Mouse (Mus musculus) liver, adult 2 months (tissue): ENCODE data around the gene Flnb. TPM values are rescaled to one million over a fixed set of nuclear protein-coding genes. Genes with fewer than 3 reads are reported as not detected.

Experiments
- DNase-seq: peaks from one replicate; pipeline ENCODE4 v3.0.0-alpha.2; 2011; ENCODE audit warnings: low read depth, low spot score; ENCODE audit errors: extremely low read depth
- H3K27ac ChIP-seq: fragments of 200-500 bp; replicated peaks from 2 replicates; pipeline ENCODE4 v1.5.1; 2012; ENCODE audit warnings: low read depth, mild to moderate bottlenecking, control low read depth, inconsistent platforms, low read length; ENCODE audit not compliant: insufficient read depth
- H3K27me3 ChIP-seq: fragments of 200-500 bp; 2 replicates; pipeline ENCODE4 v1.6.1; 2012; ENCODE audit warnings: mild to moderate bottlenecking, moderate library complexity, low read length, inconsistent platforms; ENCODE audit not compliant: control insufficient read depth, insufficient read depth
- H3K36me3 ChIP-seq: fragments of 200-500 bp; 2 replicates; pipeline ENCODE4 v1.6.1; 2012; ENCODE audit warnings: low read length, inconsistent platforms; ENCODE audit not compliant: control insufficient read depth, insufficient read depth
- H3K4me1 ChIP-seq: fragments of 200-500 bp; 2 replicates; pipeline ENCODE4 v1.6.1; 2011; ENCODE audit warnings: low read length; ENCODE audit not compliant: control insufficient read depth, insufficient read depth
- H3K4me3 ChIP-seq: fragments of 200-500 bp; 2 replicates; pipeline ENCODE4 v1.5.1; 2011; ENCODE audit warnings: low read depth, mild to moderate bottlenecking, control low read depth, low read length, moderate library complexity; ENCODE audit not compliant: insufficient read depth
- H3K79me2 ChIP-seq: fragments of 200-500 bp; 2 replicates; pipeline ENCODE4 v1.6.1; 2012; ENCODE audit warnings: inconsistent platforms, mild to moderate bottlenecking, low read length, moderate library complexity; ENCODE audit not compliant: control insufficient read depth, insufficient read depth
- H3K9ac ChIP-seq: fragments of 200-500 bp; 2 replicates; pipeline ENCODE4 v1.6.1; 2012; ENCODE audit warnings: low read depth, mild to moderate bottlenecking, control low read depth, inconsistent platforms, low read length
- CTCF ChIP-seq: fragments of 200-500 bp; IDR thresholded peaks from 2 replicates; pipeline ENCODE4 v1.5.1; 2011; ENCODE audit warnings: low read depth, low read length, control low read depth
- POLR2A ChIP-seq: fragments of 200-500 bp; IDR thresholded peaks from 2 replicates; pipeline ENCODE4 v1.6.1; 2011; ENCODE audit warnings: low read length, control low read depth; ENCODE audit not compliant: insufficient read depth; ENCODE audit errors: extremely low read depth
- WGBS: fragments of 180-500 bp; shearing (Covaris S2); methylation state at CpG from one replicate; pipeline ENCODE4 v1.1.7; 2018; 5-methylcytosine and 5-hydroxymethylcytosine counted together
- polyA plus RNA-seq: library from polyadenylated mRNA; depleted of rRNA; stranded (reverse); fragments of >200 nt; gene quantifications from 2 replicates; pipeline ENCODE4 v1.2.3, GENCODE M21; 2012
- total RNA-seq: library from RNA; depleted of rRNA; stranded (reverse); fragments of >200 nt; gene quantifications from 2 replicates; pipeline ENCODE4 v1.2.3, GENCODE M21; 2014

The Flnb gene
- total and polyA plus RNA-seq, 2 experiments, result 15.9 to 27.8 TPM

GRCm38 (mm10) chr14:7919921-7920320 is 102.2 kb downstream of the Flnb start:
- TF ChIP-seq CTCF (no peak), POLR2A (no peak)
- 73% methylated on average over 4 of the region's 4 CpGs for WGBS
- Histone ChIP-seq H3K36me3 (peaks cover 66% of the 10 kb centered on the region), H3K9ac (no peak overlapping the region), H3K4me1 (no peaks in the 10 kb centered on the region), H3K4me3 (no peak overlapping the region), H3K79me2 (no peaks in the 10 kb centered on the region), H3K27me3 (no peaks in the 10 kb centered on the region), H3K27ac (no peak overlapping the region)
- DNase-seq, result no peak

GRCm38 (mm10) chr14:7921459-7921858 is 103.7 kb downstream of the Flnb start:
- DNase-seq, result no peak
- Histone ChIP-seq H3K9ac (no peak overlapping the region), H3K79me2 (no peaks in the 10 kb centered on the region), H3K4me3 (no peak overlapping the region), H3K4me1 (no peaks in the 10 kb centered on the region), H3K36me3 (peaks cover 71% of the 10 kb centered on the region), H3K27me3 (no peaks in the 10 kb centered on the region), H3K27ac (no peak overlapping the region)
- TF ChIP-seq CTCF (no peak), POLR2A (no peak)
- WGBS, result 78% methylated on average over 5 of the region's 5 CpGs

- no peak overlapping the region for H3K27ac ChIP-seq
- H3K79me2 ChIP-seq, result no peaks in the 10 kb centered on the region
- no peaks in the 10 kb centered on the region for H3K4me1 ChIP-seq
- no peak overlapping the region for H3K4me3 ChIP-seq
- peaks cover 62% of the 10 kb centered on the region for H3K36me3 ChIP-seq
- DNase-seq, result no peak
- H3K9ac ChIP-seq, result no peak overlapping the region
- no peak for TF ChIP-seq POLR2A
- no peak for TF ChIP-seq CTCF
- no peaks in the 10 kb centered on the region for H3K27me3 ChIP-seq
These were observed 105.9 kb downstream of the Flnb start for GRCm38 (mm10) chr14:7923635-7924034.

- no peak overlapping the region for H3K9ac ChIP-seq
- no peak overlapping the region for H3K4me3 ChIP-seq
- 67% methylated on average over 1 of the region's 1 CpGs for WGBS
- no peaks in the 10 kb centered on the region for H3K79me2 ChIP-seq
- no peaks in the 10 kb centered on the region for H3K4me1 ChIP-seq
- TF ChIP-seq POLR2A, result no peak
- TF ChIP-seq CTCF, result no peak
- DNase-seq, result no peak
- peaks cover 64% of the 10 kb centered on the region for H3K36me3 ChIP-seq
- no peaks in the 10 kb centered on the region for H3K27me3 ChIP-seq
- H3K27ac ChIP-seq, result no peak overlapping the region
These were observed 110.6 kb downstream of the Flnb start for GRCm38 (mm10) chr14:7928362-7928761.

GRCm38 (mm10) chr14:7929029-7929428 is 111.3 kb downstream of the Flnb start:
- no peaks in the 10 kb centered on the region for H3K4me1 ChIP-seq
- no peaks in the 10 kb centered on the region for H3K79me2 ChIP-seq
- H3K27me3 ChIP-seq, result no peaks in the 10 kb centered on the region
- H3K27ac ChIP-seq, result no peak overlapping the region
- no peak overlapping the region for H3K4me3 ChIP-seq
- H3K36me3 ChIP-seq, result peaks cover 60% of the 10 kb centered on the region
- DNase-seq, result peak; percentile 56
- 48% methylated on average over 7 of the region's 7 CpGs for WGBS
- TF ChIP-seq CTCF, result no peak
- TF ChIP-seq POLR2A, result no peak
- H3K9ac ChIP-seq, result no peak overlapping the region

GRCm38 (mm10) chr14:7932151-7932550 is 114.4 kb downstream of the Flnb start:
- Histone ChIP-seq H3K79me2 (no peaks in the 10 kb centered on the region), H3K36me3 (peaks cover 60% of the 10 kb centered on the region), H3K4me3 (no peak overlapping the region), H3K4me1 (no peaks in the 10 kb centered on the region), H3K27ac (no peak overlapping the region), H3K9ac (no peak overlapping the region), H3K27me3 (no peaks in the 10 kb centered on the region)
- no peak for DNase-seq
- TF ChIP-seq CTCF (no peak), POLR2A (no peak)
- WGBS, result 81% methylated on average over 4 of the region's 4 CpGs
